Mouse (Mus musculus) right cerebral cortex, adult 18-20 months (tissue): ENCODE measurements around the gene Shld1.

Source experiments
- DNase-seq: peaks from one replicate; pipeline ENCODE4 v3.0.0; 2022; ENCODE audit warnings: mixed read lengths

Shld1 gene

DNA sequence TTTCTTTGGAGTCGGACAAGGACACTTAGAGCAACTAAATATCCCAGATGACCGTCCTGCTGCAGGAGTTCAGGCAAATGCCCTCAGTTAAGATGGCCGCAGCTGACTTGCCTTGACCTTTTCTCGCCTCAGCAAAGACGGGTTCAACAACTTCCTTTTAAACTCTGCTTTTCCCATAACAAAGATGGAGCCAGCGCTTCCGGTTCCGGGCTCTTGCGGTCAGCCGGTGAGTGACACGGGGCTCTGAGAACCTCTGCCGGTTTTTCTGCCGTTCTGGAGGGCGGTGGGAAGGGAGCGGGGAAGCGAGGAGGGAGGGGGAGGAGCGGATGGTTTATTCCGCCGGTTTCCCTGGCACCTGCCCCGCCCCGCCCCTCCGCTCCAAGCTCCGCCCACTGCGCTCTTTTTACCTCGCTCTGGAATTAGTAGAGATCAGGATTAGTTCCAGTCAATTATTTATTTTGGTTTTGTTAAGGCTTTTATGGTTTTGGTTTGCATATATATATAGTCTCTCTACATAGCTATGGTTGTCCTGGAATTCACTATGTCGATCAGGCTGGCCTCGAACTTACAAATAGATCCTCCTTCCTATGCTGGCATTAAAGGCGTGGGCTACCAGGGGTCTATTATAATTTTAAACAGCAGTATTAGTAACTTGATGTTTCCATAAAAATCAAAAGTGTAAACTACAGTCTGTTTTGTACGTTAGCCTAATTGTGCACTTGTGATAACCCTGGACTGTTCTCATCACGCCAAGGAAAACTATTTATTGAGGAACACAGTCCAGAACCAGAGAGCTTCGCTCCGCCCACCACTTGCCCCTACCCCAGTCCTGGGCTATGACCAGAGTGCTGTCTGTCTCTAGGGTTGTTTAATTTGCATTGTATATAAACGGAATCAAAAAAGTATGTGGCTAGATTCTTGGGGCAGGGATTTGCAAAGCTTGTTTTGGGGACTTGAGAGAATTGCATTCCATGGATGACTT is at the start of gene Shld1:
Gene Shld1, plus strand, starts transcription at position 176 of the 982 bp plus-strand sequence.
- peak; percentile 95 for DNase-seq

DNA sequence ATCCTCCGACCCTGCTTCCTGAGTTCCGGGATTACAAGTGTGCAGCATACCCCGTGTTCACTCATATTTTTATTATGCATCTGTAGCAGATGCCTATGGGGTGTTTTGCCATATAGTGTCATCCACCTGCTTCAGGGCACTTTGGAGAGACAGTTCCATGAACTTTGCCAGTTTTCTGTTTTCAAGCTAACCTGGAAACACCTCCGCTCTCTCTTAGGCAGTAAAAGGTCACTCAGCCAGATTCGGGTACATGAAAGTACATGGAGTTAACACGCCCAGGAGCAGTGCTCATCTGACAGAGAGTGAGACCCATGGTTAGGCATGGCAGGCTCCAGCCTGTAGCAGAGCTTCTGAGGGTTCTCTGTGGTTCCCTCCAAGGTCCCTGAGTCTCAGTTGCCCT is 48.4 kb upstream of the Shld1 start:
- no peak for DNase-seq

DNA sequence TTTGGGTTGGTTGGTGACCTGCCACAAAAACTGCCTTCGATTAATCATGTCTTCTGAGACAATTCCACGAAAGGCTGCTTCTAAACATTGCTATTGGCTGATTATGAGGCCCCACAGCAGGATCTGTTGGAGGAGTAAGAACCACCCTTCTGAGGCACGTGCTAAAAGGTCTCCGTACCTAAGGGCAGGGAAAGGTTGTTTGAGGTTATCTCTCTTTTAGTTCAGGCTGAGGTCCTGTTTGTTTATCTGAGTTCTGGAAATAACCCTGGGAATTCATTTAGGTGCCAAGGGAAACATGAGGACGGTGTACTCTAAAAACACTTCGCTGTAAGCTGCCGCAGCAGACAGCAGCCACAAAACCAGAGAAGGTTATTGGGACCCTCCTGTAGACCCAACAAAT is 47.4 kb upstream of the Shld1 start:
- DNase-seq: no peak

DNA sequence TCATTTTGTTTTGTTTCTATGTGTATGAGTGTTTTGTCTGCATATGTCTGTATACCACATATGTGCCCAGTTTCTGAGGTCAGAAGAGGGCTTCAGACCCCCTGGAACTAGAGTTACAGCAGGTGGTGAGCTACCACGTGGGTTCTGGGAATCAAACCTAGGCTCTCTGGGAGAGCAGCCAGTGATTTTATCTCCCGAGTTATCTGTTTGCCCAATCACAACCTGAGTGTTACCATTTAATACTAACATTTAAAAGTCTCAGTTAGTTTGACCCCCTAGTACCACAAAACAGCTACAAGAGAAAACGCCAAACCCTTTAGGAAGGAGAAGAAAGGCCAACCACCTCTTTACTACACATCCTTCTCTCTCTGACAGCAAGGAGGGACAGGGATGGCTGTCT is 45.5 kb upstream of the Shld1 start:
- DNase-seq: no peak

DNA sequence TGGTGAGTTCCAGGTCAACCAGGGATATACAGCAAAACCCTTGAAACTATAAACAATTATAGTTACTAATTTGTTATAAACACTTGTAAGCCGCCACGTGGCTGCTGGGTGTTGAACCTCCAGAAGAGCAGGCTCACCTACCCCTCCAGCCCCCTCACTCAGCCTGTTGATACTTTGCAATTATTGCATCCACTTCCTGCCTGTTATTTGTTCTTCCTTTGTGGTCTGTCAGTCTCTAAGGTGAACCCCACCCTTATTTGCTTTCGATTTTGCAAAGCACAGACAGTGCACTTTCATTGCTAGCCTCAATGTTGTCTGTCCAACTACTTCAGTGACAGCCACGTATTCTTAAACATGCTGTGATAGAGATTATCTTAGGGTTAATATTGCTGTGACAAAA is 43.6 kb upstream of the Shld1 start:
- no peak for DNase-seq

DNA sequence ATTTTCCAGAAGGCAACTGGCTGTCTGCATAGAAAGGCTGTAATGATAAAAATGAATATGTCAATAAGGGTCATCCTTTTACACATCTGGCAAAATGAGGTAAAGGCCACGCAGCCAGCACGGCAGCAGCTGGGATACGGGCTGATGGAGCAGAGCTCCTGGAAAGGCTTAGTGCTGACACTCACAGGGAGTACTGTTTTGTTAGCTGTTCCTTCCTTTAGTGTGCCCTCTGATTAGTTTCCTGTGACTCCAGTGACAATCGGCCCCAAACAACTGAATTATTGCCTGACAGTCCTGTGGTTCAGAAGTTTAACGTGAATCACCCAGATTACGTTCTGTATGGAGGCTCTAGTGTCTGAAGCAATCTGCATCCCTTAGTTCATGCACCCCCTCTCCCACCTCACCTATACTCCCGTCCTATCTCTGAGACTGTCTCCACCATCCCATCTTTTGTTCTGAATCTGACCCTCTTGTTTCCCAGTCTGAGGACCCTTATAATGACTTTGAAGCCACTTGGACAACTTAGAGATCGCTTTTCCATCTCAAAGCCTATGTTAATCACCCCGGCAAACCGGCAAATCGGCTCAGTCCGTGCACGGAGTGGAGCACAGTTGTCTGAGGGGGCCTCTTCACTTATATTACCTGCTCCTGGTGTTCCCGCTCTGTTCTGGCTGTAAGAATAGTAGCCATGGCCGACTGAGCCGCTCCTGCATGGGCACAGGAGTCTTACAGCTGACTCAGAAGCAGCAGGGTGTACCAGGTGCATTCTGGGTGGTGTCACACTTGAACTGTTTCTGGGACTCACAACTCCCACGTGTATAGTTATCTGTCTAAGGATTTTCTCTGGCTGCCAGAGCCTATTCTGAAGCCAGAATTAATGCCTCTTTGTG is 39.6 kb upstream of the Shld1 start:
- peak; percentile 10 for DNase-seq

DNA sequence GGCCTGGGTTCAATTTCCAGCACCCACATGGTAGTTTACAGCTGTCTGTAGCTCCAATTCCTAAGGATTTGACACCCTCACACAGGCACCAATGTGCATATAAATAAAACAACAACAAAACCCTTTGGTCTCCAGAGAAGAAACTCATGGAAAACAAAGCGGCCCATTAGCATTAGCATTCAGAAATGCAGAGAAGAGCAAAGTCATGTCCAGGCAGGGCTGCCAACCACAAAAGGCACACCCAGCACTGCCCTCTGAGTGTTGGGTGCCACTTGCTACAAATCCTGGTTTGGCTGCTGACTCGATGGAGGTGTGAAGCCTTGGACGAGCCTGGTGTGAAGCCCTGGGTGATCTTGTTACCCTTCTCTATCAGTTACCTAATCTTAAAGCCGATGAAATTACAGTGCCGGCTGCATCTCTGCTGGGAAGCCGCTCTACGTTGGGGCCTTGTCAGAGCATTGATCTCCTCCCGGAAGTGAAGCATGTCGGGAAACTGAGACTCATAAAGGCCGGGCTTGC is 37.3 kb upstream of the Shld1 start:
- DNase-seq: no peak

DNA sequence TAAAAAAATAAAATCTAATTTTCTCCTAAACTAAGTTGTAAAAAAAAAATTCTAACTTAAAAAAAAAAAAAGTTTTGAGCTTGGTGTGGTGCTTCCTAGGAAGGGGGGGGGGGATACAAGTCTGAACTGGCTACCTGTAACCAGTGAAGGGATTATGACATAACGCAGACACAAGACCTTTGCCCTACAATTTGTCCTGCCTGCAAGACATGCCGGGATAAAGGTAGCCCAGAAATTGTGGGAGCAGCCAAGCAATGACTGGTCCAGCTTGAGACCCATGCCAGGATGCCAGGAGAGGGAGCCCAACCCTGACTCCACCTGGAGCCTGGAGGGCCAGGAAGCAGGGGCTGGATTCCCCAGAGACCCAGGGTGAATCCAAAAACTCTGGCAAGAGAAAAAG is 36.2 kb upstream of the Shld1 start:
- DNase-seq: no peak

DNA sequence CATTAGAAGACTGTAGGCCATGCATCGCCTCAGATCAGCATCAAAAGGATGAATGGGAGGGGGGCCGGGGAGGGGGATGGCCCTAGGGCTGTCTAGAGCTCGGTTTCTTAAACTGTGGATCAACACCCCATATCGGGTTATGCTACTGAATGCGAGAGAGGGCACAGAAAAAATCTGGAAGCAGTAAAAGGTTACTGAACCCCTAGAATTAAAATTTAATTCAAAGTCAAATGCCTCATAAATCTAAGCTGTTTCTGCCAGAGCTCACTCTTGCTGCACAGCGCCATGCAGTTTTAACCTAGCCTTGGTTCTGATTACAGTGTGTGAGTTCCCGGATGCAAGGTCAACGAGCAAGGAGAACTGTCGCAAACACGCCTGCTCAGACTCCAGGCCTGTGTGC is 34.3 kb upstream of the Shld1 start:
- DNase-seq: no peak

DNA sequence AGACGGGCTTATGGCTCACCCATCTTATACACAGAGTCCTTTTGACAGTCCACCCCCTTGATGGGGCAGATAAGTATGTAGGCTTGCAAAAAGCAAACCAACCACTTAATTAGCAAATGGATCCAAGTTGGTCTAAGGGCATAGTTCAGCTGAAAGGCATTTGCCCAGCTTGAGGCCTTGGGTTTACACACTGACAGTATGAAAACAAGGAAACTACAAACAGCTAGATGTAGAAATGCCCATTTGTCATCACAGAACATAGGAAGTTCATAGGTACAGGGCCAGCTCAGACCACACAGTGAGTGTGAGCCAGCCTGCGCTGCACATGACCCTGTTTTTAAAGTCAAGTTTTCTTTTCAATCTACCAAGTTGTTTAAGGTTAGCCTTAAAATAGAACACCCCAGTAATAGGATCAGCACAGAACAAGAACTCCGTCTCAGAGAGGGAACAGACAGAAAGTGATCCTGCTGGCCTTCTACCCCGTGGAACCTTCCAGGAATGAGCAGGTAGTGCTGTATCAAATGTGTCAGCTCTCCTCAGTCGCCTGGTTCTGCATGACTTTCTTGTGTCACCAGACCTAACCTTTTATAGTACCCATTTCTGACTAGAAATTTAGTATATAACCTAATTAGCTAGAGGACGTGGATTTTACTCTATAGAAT is 31.8 kb upstream of the Shld1 start:
- DNase-seq: no peak

DNA sequence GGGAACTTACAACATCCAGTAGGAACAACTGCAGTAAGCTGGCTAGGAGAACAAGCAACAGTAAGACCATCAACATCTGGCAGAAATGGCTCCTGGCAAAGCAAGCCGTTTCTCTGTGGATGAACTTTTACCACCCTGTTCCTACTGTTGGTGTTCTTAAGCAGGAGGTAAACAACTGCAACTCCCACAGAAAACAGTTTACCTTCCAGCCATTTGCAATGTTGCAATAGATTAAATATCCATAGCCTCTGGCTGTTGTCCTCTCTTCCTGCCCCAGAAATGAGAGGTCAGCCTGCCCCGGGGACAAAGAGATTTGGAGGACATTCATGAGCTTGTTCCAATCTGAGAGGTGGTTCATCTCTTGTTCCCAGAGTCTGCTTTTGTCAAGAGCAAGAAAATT is 29.5 kb upstream of the Shld1 start:
- DNase-seq: no peak

DNA sequence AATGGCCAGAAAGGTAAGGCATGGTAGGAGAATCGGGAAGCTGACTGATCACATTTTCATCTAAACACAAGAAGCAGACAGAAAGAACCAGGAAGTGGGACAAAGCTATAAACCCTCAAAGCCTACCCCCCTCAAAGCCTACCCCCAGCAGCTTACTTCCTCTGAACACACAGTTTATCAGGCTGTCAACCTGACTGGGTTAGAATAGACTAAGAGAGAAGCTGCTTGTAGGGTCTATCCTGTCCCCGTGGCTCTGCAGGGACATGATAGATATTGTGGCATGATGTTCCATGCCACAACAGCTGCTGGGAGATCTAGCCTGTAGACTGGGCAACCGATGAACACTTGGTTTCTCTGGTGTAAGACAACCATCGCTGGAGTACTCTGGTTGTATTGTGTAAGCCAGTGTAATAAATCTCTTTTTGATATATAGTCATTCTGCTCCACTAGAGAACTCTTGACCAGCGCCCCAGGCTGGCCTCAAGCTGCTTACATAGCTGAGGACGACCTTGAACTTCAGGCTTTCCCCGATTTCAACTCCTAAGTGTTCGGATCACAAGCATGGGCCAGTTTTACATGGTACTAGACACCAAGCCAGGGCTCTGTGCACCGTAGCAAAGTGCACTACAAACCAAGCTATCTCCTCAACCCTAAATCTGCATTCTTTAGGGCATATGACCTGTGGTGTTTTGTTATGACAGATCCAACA is 28.2 kb upstream of the Shld1 start:
- DNase-seq: no peak

DNA sequence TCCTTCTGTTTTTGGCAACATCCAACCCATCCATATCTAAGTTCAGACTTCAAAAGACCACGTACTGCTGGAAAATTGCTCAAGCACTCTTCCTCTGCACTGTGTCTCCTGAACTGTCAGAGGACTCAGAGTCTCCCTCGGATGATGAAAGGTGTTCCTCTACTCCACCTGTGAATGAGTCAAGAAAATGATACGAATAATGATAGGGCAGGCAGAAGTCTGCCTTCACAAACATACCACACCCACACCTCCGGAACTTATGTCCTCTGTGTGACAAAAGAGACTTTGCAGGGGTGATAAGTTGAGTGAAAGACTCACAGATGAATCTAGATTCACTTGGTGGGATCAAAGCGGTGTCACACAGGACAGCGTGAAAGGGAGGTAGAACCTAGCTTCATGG is 17.6 kb upstream of the Shld1 start:
- DNase-seq: no peak

DNA sequence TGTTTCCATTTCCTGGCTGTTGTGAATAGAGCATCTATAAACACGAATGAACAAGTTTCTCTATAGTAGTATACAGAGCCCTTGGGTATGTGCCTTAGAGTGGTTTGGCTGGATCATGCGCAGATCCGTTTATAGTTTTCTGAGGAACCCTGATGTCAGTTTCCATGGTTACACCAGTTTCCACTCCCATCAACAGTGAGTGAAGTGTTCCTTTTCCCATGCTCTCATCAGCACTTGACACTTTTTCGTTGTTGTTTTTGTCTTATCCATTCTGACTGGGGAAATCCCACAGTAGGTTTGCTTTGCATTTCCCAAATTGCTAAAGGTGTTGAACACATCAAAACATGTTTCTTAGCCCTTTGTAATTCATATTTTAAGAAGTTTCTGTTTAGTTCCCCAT is 16.4 kb upstream of the Shld1 start:
- no peak for DNase-seq

DNA sequence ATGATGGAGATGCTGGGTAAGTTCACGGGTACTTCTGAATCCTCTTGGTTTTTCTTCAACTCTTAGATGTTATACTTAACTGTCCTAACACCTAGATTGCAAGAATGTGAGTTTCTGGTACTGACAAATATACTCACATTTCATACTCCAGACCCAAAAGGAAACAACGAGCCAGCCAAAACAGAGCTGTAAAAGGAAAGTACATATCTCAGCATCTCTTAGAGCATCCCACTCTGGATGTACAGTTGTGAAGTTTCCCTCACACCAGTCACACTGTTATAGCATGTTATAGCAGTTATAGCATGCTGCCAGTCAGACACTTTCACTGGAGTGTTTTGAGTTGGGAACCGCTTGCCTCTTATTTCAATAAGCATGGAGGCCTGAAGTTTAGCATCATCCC is 14.6 kb upstream of the Shld1 start:
- DNase-seq: no peak

DNA sequence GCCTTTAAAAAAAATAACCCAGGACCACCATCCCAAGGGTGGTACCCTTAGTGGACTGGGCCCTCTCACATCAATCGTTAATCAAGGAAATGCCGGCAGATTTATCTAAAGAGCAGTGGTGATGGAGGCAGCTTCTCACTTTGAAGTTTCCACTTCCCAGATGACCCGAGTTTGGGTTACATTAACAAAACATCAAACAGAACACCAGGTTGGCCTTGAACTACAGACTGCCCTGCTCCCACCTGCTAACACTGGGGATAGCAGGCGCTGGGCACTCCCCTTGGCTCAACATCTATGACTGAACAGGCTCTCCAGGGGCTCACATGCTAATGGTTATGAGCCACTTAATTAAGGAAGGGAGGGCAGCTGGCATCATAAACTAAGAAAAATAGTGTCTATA is 10.6 kb upstream of the Shld1 start:
- no peak for DNase-seq

DNA sequence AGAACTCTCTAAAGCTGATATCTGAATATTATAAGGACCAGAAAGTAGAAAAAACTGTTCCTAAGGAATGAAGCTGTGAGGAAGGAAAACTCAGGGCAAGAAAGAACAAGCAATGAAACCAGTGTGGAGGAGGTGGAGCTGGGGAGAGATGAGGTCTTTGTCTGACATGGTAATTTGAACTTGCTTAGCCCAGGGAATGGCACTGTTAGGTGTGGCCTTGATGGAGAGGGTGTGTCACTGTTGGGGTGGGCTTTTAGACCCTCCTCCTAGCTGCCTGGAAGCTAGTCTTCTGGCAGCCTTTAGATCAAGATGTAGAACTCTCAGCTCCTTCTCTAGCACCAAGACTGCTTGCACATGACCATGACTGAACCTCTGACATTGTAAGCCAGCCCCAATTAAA is 1.7 kb upstream of the Shld1 start:
- DNase-seq: no peak

DNA sequence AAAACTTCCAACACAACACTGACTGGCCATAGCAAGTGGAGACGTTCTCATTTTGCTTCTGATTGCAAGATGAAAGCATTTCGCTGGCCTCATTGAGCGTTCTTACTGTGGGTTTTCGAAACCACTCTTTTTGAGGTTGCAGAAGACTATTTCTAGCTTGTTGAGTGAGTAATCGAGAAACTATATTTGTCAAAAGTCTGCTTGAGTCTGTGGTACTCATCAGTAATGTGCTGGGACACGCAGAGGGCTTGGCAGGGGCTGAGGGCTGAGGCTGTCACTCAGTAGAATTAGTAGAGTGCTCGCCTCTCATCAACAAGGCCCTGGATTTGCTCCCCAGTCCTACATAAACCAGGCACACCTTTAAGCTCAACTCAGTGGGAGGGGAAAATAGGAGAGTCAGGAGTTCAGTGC is 1.9 kb downstream of the Shld1 start:
- DNase-seq: peak; percentile 46

DNA sequence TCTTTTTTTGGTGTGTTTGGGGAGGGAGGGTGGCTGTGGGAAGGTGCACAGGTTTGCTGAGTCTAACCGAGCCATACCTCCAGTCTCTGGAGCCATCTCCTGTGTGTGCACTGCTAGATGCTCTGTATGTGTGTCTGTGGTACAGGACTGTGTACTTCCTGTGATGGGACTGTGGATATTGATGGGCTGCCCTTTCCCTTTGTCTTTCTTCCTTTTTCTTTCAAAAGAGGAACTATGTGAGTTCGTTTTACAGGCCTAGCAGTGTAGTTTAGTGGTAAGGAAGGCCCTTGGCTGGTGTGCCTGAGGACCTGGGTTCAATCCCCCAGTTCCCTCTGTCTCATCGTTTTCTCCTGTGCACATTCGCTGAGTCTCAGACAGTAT is 2.4 kb downstream of the Shld1 start:
- no peak for DNase-seq

DNA sequence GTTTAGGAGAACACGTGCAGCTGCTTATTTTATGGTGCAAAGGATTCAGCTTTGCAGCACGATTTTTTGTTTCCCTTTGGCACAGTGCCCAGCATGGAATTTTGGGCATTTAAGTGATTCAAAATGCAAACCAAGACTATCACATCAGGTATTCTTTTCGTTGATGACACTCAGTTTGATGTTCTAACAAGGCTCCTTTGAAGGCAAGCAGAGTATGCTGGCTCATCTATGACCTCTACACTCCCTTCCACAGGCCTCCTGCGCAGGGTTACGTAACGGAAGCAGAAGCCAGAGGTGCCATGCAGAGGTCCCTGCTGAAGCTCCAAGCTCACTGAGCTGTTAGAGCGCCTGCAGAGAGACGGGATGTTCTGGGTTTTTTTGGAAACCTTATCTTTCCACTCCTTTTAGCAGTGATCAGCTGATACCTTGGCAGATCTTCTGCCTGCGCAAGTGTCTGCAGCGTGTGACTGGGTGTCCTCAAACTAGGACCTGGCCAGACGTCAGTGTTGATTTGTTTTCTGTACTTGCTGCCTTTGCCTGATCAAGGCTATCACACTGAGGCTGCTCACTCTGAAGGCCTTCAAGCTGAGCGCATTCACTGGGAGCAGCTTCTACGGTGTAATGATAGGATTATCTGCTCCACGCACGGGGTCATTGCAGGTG is 3.0 kb downstream of the Shld1 start:
- DNase-seq: peak; percentile 65

DNA sequence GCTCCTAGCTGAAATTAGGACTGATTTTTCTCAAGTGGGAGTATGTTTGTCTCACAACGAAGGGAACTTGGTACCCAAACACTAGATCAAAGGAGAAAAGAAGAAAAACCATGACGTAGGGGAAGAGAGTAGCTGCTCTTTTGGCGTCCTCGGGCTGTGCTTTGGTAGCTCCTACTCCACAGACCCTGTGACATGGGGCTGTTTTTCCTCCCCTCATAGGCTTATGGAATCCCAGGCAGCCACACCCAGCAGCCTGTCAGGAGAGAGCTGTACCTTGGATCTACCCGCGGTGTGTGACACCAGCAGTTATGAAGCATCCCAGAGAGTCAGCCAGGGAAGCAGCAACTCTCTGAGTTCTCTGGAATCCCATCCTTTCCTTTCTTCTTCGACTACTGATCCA is 5.0 kb downstream of the Shld1 start:
- no peak for DNase-seq

DNA sequence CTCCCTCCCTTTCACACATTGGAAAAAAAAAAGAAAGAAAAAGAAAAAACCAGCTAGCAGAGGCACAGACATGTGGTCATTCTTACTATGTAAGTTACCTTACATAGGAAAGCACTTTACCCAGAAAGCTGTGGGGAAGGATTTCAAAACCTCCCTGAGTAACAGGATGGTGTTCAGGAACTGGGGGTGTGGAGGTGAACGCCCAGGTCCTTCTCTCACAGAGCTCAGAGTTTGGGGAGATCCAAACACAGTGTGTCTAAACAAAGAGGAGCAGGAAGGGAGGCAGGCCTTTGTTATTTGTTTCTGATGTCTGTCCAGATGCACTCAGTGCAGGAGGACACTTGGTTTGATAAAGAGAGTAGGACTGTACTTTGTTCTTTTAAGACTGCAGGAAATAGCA is 5.6 kb downstream of the Shld1 start:
- DNase-seq: no peak
